Mouse (Mus musculus): Measurements from ENCODE around the gene Atg10. TPM values are rescaled to one million over a fixed set of nuclear protein-coding genes. Genes with fewer than 3 reads are reported as not detected.
A peak's percentile ranks its signal among the peaks of the same experiment; 100 is the strongest.

Gene Atg10
- polyA plus RNA-seq, 1 experiment from 2014 or later = 13.0 TPM

DNA sequence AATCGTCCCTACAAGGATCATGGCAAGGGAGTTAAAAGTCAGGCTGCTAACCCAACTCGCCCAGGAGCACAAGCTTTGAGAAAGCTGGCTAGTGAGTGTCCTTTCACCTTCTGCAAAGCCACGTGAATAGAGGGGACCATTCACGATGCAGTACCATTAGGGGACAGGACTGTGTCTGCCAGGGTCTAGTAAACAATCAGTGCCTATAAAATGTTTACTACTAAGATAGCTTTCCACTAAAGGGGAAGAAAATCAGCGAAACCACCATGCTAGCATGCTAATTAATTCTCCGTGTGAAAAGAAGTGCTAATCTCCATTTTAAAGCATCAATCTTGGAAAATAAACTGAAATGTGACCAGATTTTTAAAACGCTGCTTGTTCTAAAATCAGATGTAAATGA, 250.4 kb downstream of the Atg10 start:
- 50% methylated on average over 7 of the region's 7 CpGs for WGBS
- no peaks in the 10 kb centered on the region for H3K9me3 ChIP-seq (ENCODE audit: control insufficient read depth, low read length)
- H3K9ac ChIP-seq (ENCODE audit: low read length) = no peak overlapping the region
- no peak overlapping the region for H3K27ac ChIP-seq (ENCODE audit: low read depth, low read length)
- no peak overlapping the region for H3K4me2 ChIP-seq (ENCODE audit: low read depth, low read length, severe bottlenecking)
- no peaks in the 10 kb centered on the region for H3K27me3 ChIP-seq (ENCODE audit: control insufficient read depth, insufficient read depth, low read length)
- H3K4me3 ChIP-seq (ENCODE audit: low read depth, low read length) = no peak overlapping the region
- DNase-seq (ENCODE audit: low spot score) (no peak), ATAC-seq (replicated peaks; ENCODE audit: low FRiP score) (no peak)
- H3K4me1 ChIP-seq (replicated peaks; ENCODE audit: control insufficient read depth, insufficient read depth, low read length) = no peaks in the 10 kb centered on the region
- H3K36me3 ChIP-seq (ENCODE audit: control insufficient read depth, insufficient read depth, low read length) = no peaks in the 10 kb centered on the region

- H3K27me3 ChIP-seq (ENCODE audit: control insufficient read depth, insufficient read depth, low read length) = no peaks in the 10 kb centered on the region
- ATAC-seq (replicated peaks; ENCODE audit: low FRiP score) = no peak
- no peaks in the 10 kb centered on the region for H3K9me3 ChIP-seq (ENCODE audit: control insufficient read depth, low read length)
- H3K4me1 ChIP-seq (replicated peaks; ENCODE audit: control insufficient read depth, insufficient read depth, low read length) = no peaks in the 10 kb centered on the region
- H3K27ac ChIP-seq (ENCODE audit: low read depth, low read length) = no peak overlapping the region
- no peaks in the 10 kb centered on the region for H3K36me3 ChIP-seq (ENCODE audit: control insufficient read depth, insufficient read depth, low read length)
- DNase-seq (ENCODE audit: low spot score) = no peak
- H3K9ac ChIP-seq (ENCODE audit: low read length) = no peak overlapping the region
- H3K4me2 ChIP-seq (ENCODE audit: low read depth, low read length, severe bottlenecking) = no peak overlapping the region
- H3K4me3 ChIP-seq (ENCODE audit: low read depth, low read length) = no peak overlapping the region
- WGBS = 92% methylated on average over 10 of the region's 10 CpGs
Measured at GRCm38 (mm10) chr13:90970259-90971017, 253.3 kb downstream of the Atg10 start.

DNA sequence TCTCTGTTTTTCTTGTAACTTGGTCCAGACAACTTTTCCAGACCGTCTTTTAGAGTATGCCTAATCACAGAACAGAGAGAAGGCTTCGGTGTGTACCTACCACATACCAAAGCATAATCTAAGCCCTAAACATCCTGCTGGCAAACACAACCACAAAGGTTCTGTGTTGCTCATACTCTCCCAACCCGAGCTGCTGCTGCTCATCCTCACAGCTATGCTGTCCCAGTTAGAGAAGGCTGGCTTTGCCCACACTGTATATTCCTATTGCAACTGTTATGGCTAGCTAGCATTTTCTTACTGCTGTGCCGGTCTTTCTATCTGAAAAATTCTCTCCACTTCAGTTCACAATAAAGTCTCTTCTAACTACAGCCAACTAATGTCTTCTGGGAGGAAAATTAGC, 254.8 kb downstream of the Atg10 start:
- no peaks in the 10 kb centered on the region for H3K36me3 ChIP-seq (ENCODE audit: control insufficient read depth, insufficient read depth, low read length)
- no peak overlapping the region for H3K9ac ChIP-seq (ENCODE audit: low read length)
- no peaks in the 10 kb centered on the region for H3K4me1 ChIP-seq (replicated peaks; ENCODE audit: control insufficient read depth, insufficient read depth, low read length)
- DNase-seq (ENCODE audit: low spot score) (no peak), ATAC-seq (replicated peaks; ENCODE audit: low FRiP score) (no peak)
- H3K4me2 ChIP-seq (ENCODE audit: low read depth, low read length, severe bottlenecking) = no peak overlapping the region
- no peak overlapping the region for H3K4me3 ChIP-seq (ENCODE audit: low read depth, low read length)
- 78% methylated on average over 4 of the region's 4 CpGs for WGBS
- no peaks in the 10 kb centered on the region for H3K27me3 ChIP-seq (ENCODE audit: control insufficient read depth, insufficient read depth, low read length)
- no peaks in the 10 kb centered on the region for H3K9me3 ChIP-seq (ENCODE audit: control insufficient read depth, low read length)
- H3K27ac ChIP-seq (ENCODE audit: low read depth, low read length) = no peak overlapping the region

GRCm38 (mm10) chr13:90967422-90967821, 256.3 kb downstream of the Atg10 start:
- Histone ChIP-seq H3K4me2 (ENCODE audit: low read depth, low read length, severe bottlenecking) (no peak overlapping the region), H3K9me3 (ENCODE audit: control insufficient read depth, low read length) (no peaks in the 10 kb centered on the region), H3K4me3 (ENCODE audit: low read depth, low read length) (no peak overlapping the region), H3K9ac (ENCODE audit: low read length) (no peak overlapping the region), H3K27me3 (ENCODE audit: control insufficient read depth, insufficient read depth, low read length) (no peaks in the 10 kb centered on the region), H3K4me1 (replicated peaks; ENCODE audit: control insufficient read depth, insufficient read depth, low read length) (no peaks in the 10 kb centered on the region; the same call in 1 of the 2 replicates), H3K27ac (ENCODE audit: low read depth, low read length) (no peak overlapping the region), H3K36me3 (ENCODE audit: control insufficient read depth, insufficient read depth, low read length) (no peaks in the 10 kb centered on the region)
- peak; percentile 88 for ATAC-seq (replicated peaks; ENCODE audit: low FRiP score)
- peak; percentile 86 for DNase-seq (ENCODE audit: low spot score)
- whole genome bisulfite sequencing = 6% methylated on average over 4 of the region's 4 CpGs

DNA sequence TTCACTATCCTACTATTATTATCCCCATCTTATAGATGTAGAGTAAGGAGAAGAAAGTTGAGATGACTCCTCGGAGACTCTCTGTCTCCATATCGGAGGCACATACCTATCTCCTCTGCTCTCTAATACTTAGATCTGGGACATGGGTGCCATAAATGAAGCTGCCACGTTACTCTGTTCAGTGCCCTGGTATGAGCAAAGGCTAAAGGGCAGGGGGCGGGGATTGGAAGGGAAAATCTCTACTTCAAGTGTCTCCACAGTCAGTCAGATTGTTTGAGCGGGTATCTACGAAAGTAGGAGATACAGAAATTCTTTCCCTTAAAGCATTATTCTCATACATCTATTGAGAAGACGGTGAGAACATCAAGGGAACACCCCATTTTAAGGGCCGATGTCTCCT, 257.8 kb downstream of the Atg10 start:
- no peak overlapping the region for H3K4me3 ChIP-seq (ENCODE audit: low read depth, low read length)
- H3K9ac ChIP-seq (ENCODE audit: low read length) = no peak overlapping the region
- H3K9me3 ChIP-seq (ENCODE audit: control insufficient read depth, low read length) = no peaks in the 10 kb centered on the region
- no peak for DNase-seq (ENCODE audit: low spot score)
- H3K27me3 ChIP-seq (ENCODE audit: control insufficient read depth, insufficient read depth, low read length) = no peaks in the 10 kb centered on the region
- no peaks in the 10 kb centered on the region; the same call in 1 of the 2 replicates for H3K4me1 ChIP-seq (replicated peaks; ENCODE audit: control insufficient read depth, insufficient read depth, low read length)
- H3K4me2 ChIP-seq (ENCODE audit: low read depth, low read length, severe bottlenecking) = no peak overlapping the region
- ATAC-seq (replicated peaks; ENCODE audit: low FRiP score) = no peak
- WGBS = 85% methylated on average over 8 of the region's 8 CpGs
- H3K36me3 ChIP-seq (ENCODE audit: control insufficient read depth, insufficient read depth, low read length) = no peaks in the 10 kb centered on the region
- H3K27ac ChIP-seq (ENCODE audit: low read depth, low read length) = no peak overlapping the region

- no peaks in the 10 kb centered on the region for H3K27me3 ChIP-seq (ENCODE audit: control insufficient read depth, insufficient read depth, low read length)
- no peak overlapping the region for H3K4me3 ChIP-seq (ENCODE audit: low read depth, low read length)
- DNase-seq (ENCODE audit: low spot score) (no peak), ATAC-seq (replicated peaks; ENCODE audit: low FRiP score) (no peak)
- 85% methylated on average over 4 of the region's 4 CpGs for WGBS
- H3K27ac ChIP-seq (ENCODE audit: low read depth, low read length) = no peak overlapping the region
- H3K9me3 ChIP-seq (ENCODE audit: control insufficient read depth, low read length) = no peaks in the 10 kb centered on the region
- H3K36me3 ChIP-seq (ENCODE audit: control insufficient read depth, insufficient read depth, low read length) = no peaks in the 10 kb centered on the region
- no peak overlapping the region for H3K4me2 ChIP-seq (ENCODE audit: low read depth, low read length, severe bottlenecking)
- H3K9ac ChIP-seq (ENCODE audit: low read length) = no peak overlapping the region
- no peaks in the 10 kb centered on the region; the same call in 1 of the 2 replicates for H3K4me1 ChIP-seq (replicated peaks; ENCODE audit: control insufficient read depth, insufficient read depth, low read length)
Measured at GRCm38 (mm10) chr13:90964511-90964910, 259.3 kb downstream of the Atg10 start.

GRCm38 (mm10) chr13:90962836-90963760, 260.7 kb downstream of the Atg10 start:
- H3K4me1 ChIP-seq (replicated peaks; ENCODE audit: control insufficient read depth, insufficient read depth, low read length) = no peaks in the 10 kb centered on the region; the same call in 1 of the 2 replicates

DNA sequence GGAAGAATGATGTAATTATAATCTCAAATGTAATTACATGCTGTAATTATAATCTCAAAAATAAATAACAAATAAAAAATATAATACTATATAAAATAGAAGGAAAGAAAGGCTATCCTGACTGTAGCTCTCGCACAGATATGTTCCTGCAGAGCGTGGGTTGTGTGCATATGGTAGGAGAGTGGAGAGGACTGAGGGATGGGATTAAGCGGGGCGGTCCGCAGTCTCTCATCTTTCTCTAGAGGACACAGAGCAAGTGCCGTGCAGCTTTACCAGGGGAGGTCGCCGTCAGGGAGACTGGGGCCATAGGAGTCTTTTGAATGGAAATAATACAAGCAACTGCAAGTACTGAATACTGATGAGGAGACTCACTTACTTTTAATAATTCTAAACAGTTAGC, 263.2 kb downstream of the Atg10 start:
- no peaks in the 10 kb centered on the region for H3K9me3 ChIP-seq (ENCODE audit: control insufficient read depth, low read length)
- no peak overlapping the region for H3K27ac ChIP-seq (ENCODE audit: low read depth, low read length)
- H3K4me2 ChIP-seq (ENCODE audit: low read depth, low read length, severe bottlenecking) = no peak overlapping the region
- ATAC-seq (replicated peaks; ENCODE audit: low FRiP score) (peak; percentile 59; the same call in 1 of the 2 replicates), DNase-seq (ENCODE audit: low spot score) (no peak)
- no peaks in the 10 kb centered on the region for H3K27me3 ChIP-seq (ENCODE audit: control insufficient read depth, insufficient read depth, low read length)
- no peaks in the 10 kb centered on the region for H3K36me3 ChIP-seq (ENCODE audit: control insufficient read depth, insufficient read depth, low read length)
- WGBS = 69% methylated on average over 8 of the region's 8 CpGs
- no peak overlapping the region for H3K4me3 ChIP-seq (ENCODE audit: low read depth, low read length)
- H3K9ac ChIP-seq (ENCODE audit: low read length) = no peak overlapping the region
- H3K4me1 ChIP-seq (replicated peaks; ENCODE audit: control insufficient read depth, insufficient read depth, low read length) = no peaks in the 10 kb centered on the region; the same call in 1 of the 2 replicates

More at GRCm38 (mm10) chr13:90962836-90963760, 260.7 kb downstream of the Atg10 start:
- Histone ChIP-seq H3K4me3 (ENCODE audit: low read depth, low read length) (no peak overlapping the region), H3K36me3 (ENCODE audit: control insufficient read depth, insufficient read depth, low read length) (no peaks in the 10 kb centered on the region), H3K9ac (ENCODE audit: low read length) (no peak overlapping the region), H3K27me3 (ENCODE audit: control insufficient read depth, insufficient read depth, low read length) (no peaks in the 10 kb centered on the region), H3K4me2 (ENCODE audit: low read depth, low read length, severe bottlenecking) (no peak overlapping the region), H3K27ac (ENCODE audit: low read depth, low read length) (no peak overlapping the region), H3K9me3 (ENCODE audit: control insufficient read depth, low read length) (no peaks in the 10 kb centered on the region)
- no peak for DNase-seq (ENCODE audit: low spot score)
- WGBS = 61% methylated on average over 10 of the region's 10 CpGs
- ATAC-seq (replicated peaks; ENCODE audit: low FRiP score) = no peak

All from forebrain, embryonic 11.5 days (tissue).